ENCODE assay signal across 30 mouse cellular contexts in genomic region chr9:52174671-52175111, GRCm38 (mm10). TPM values are rescaled to one million over a fixed set of nuclear protein-coding genes. Genes with fewer than 3 reads are reported as not detected.
DNase-seq lines count a peak whose midpoint lies in the region; ATAC-seq lines count a peak whose summit lies in the region.
"Had no signal": no experiment of that assay in that cellular context is flagged by ENCODE, and none has a peak within 500 bp of the region (broad histone marks: within the 10 kb centered on the region; RNA-seq: fewer than 3 reads in every experiment).

No protein-coding gene starts in this region.

- no peaks in the 10 kb centered on the region for H3K9me3 ChIP-seq in megakaryocyte, embryonic 14.5 days
- no peaks in the 10 kb centered on the region for H3K9me3 ChIP-seq in liver, embryonic 15.5 days (replicated peaks)
- H3K9me3 ChIP-seq: embryonic facial prominence, embryonic 10.5 days; embryonic facial prominence, embryonic 15.5 days; heart, embryonic 13.5 days; limb, embryonic 10.5 days; limb, embryonic 15.5 days; lung, embryonic 15.5 days; midbrain, embryonic 10.5 days; midbrain, embryonic 15.5 days; neural tube, embryonic 15.5 days had no signal

- H3K27me3 ChIP-seq in megakaryocyte, embryonic 14.5 days (replicated peaks), result no peaks in the 10 kb centered on the region
- peaks cover 31% of the 10 kb centered on the region for H3K27me3 ChIP-seq in liver, embryonic 15.5 days
- H3K27me3 ChIP-seq: embryonic facial prominence, embryonic 15.5 days; limb, embryonic 15.5 days; midbrain, embryonic 15.5 days; neural tube, embryonic 15.5 days had no signal

- no peaks in the 10 kb centered on the region for H3K36me3 ChIP-seq in megakaryocyte, embryonic 14.5 days (replicated peaks; ENCODE audit: low read length)
- H3K36me3 ChIP-seq in liver, embryonic 15.5 days (replicated peaks), result no peaks in the 10 kb centered on the region
- H3K36me3 ChIP-seq: embryonic facial prominence, embryonic 10.5 days; embryonic facial prominence, embryonic 15.5 days; heart, embryonic 13.5 days; limb, embryonic 10.5 days; limb, embryonic 15.5 days; lung, embryonic 15.5 days; midbrain, embryonic 10.5 days; midbrain, embryonic 15.5 days; neural tube, embryonic 15.5 days had no signal

- no peak overlapping the region for H3K27ac ChIP-seq in liver, embryonic 15.5 days (replicated peaks)
- H3K27ac ChIP-seq: embryonic facial prominence, embryonic 10.5 days; embryonic facial prominence, embryonic 15.5 days; heart, adult 2 months; heart, embryonic 13.5 days; hindbrain, embryonic 14.5 days; limb, embryonic 10.5 days; limb, embryonic 15.5 days; lung, embryonic 15.5 days; midbrain, embryonic 10.5 days; midbrain, embryonic 15.5 days; neural tube, embryonic 15.5 days had no signal

- ATAC-seq in megakaryocyte, adult 5-6 weeks (ENCODE audit: poor library complexity, severe bottlenecking), result no peak
- ATAC-seq in liver, embryonic 15.5 days (ENCODE audit: insufficient read depth), result peak; percentile 72
- peak; percentile 79 for ATAC-seq in megakaryocyte-erythroid progenitor cell, adult 5-6 weeks (replicated peaks; ENCODE audit: low FRiP score, low TSS enrichment, poor library complexity, severe bottlenecking)
- ATAC-seq: forebrain, embryonic 14.5 days; midbrain, embryonic 15.5 days had no signal

- H3K9ac ChIP-seq in liver, embryonic 15.5 days, result no peak overlapping the region
- H3K9ac ChIP-seq: embryonic facial prominence, embryonic 15.5 days; heart, embryonic 13.5 days; hindbrain, embryonic 14.5 days; limb, embryonic 15.5 days; lung, embryonic 15.5 days; midbrain, embryonic 15.5 days; neural tube, embryonic 15.5 days had no signal

- WGBS in liver, embryonic 15.5 days (ENCODE audit: insufficient replicate concordance), result 11% methylated on average over 4 of the region's 4 CpGs

- peak; percentile 50 for DNase-seq in liver
- DNase-seq in layer of hippocampus, postnatal 14 days (ENCODE audit: low spot score in 2 of 2), result no peak
- no peak for DNase-seq in kidney, postnatal 14 days
- DNase-seq in heart, adult 11 months, result no peak
- DNase-seq: adrenal gland, postnatal 25 days; cerebellum, adult 2 months; cerebellum, postnatal 14 days; gastrocnemius, postnatal 25 days; heart, adult 2 months; heart, postnatal 10 days; kidney, adult 18-20 months; kidney, postnatal 4 days; layer of hippocampus, postnatal 36 days; right cerebral cortex, postnatal 25 days; thymus, postnatal 14 days had no signal

- H3K4me3 ChIP-seq in megakaryocyte, embryonic 14.5 days (replicated peaks), result peak overlapping the region; percentile 77
- no peak overlapping the region for H3K4me3 ChIP-seq in liver, embryonic 15.5 days (replicated peaks)
- H3K4me3 ChIP-seq: embryonic facial prominence, embryonic 10.5 days; embryonic facial prominence, embryonic 15.5 days; heart, adult 2 months; heart, embryonic 13.5 days; limb, embryonic 10.5 days; limb, embryonic 15.5 days; lung, embryonic 15.5 days; midbrain, embryonic 10.5 days; midbrain, embryonic 15.5 days; neural tube, embryonic 15.5 days had no signal

- H3K4me1 ChIP-seq in megakaryocyte, embryonic 14.5 days, result peaks cover 83% of the 10 kb centered on the region
- H3K4me1 ChIP-seq in liver, embryonic 15.5 days (replicated peaks), result peaks cover 31% of the 10 kb centered on the region
- H3K4me1 ChIP-seq: embryonic facial prominence, embryonic 10.5 days; embryonic facial prominence, embryonic 15.5 days; limb, embryonic 10.5 days; lung, embryonic 15.5 days; neural tube, embryonic 15.5 days had no signal

- H3K4me2 ChIP-seq in liver, embryonic 15.5 days, result peak overlapping the region; percentile 44
- H3K4me2 ChIP-seq: embryonic facial prominence, embryonic 15.5 days; heart, embryonic 13.5 days; hindbrain, embryonic 14.5 days; limb, embryonic 15.5 days; lung, embryonic 15.5 days; midbrain, embryonic 15.5 days; neural tube, embryonic 15.5 days had no signal

RNA-seq across cellular contexts. Expression of gene Zc3h12c, which starts 6.3 kb away (rescaled TPM):
- polyA plus RNA-seq in megakaryocyte, embryonic 14.5 days (2012; ENCODE audit: insufficient read depth, low replicate concordance), result 0.22 TPM in 1 of 2 replicates, not detected in the other
- 3.2 and 5.0 TPM in 2 replicates for total RNA-seq in megakaryocyte, adult 5-6 weeks (2015)
- total RNA-seq in megakaryocyte, adult 5-6 weeks (2017), result 4.0 and 4.3 TPM in 2 replicates
- polyA plus RNA-seq in liver, embryonic 15.5 days (2015; fragmentation: Nextera tagmentation; extraction: Ambion mirVana), result 0.48 and 0.51 TPM in 2 replicates
- 1.5 and 2.6 TPM in 2 replicates for total RNA-seq in megakaryocyte-erythroid progenitor cell, adult 5-6 weeks (2014; fragmentation: Nextera tagmentation)
- total RNA-seq in megakaryocyte-erythroid progenitor cell, adult 5-6 weeks (2017), result 2.2 and 3.5 TPM in 2 replicates
- total RNA-seq in layer of hippocampus, postnatal 14 days (2021), result 10 to 100 TPM in 1 of 2 experiments, 1 to 10 TPM in 1; 9.9 to 10.3 TPM
